Mouse (Mus musculus): ENCODE data around the gene Lrch2. TPM values are rescaled to one million over a fixed set of nuclear protein-coding genes. Genes with fewer than 3 reads are reported as not detected.
"Not testable (repeated sequence)": the region's sequence is repeated elsewhere in the genome, so short reads cannot be mapped to it uniquely, and the experiment has no call there.

Lrch2 gene
- total RNA-seq (2015) (0.09 and 0.47 TPM in 2 replicates), total RNA-seq (2017) (not detected in 2 replicates)

DNA sequence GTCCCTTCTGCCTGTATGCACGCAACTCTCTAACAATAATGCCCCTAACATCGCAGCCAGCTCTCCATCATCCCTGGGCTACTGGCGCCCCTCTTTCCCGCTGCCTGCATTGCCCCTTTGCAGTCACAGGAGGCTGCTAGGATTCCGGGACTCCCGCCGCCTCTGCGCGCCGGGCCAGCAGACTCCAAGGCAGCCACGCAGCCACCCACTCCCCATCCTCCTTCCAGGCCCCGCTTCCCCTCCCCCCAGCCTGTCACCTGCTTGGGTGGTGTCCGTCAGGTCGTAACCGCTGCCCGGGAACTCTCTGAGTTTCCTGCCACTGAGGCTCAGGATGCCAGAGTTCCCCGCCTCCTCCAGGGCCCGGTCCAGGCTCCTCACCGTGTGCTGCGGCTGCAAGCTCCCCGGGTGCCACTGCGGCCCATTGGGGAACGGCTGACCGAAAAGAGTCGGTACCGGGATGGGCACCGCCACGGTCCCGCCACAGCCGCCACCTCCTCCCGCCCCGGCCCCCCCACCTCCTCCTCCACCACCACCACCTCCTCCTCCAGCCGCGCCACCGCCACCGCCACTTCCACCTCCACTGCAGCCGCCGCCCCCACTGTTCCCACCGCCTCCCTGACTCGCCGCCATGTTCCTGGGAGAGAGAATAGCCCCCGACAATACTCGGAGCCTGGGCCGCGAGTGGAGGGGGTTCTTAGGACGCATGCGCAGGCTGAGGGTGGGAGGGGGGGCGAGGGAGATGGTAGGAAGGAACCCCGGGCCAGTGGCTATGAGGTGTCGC is at the start of gene Lrch2:
TSS of gene Lrch2 (minus strand) at position 661 of the 781 bp plus-strand sequence.
- ATAC-seq (ENCODE audit: poor library complexity, severe bottlenecking): no peak

- no peak for ATAC-seq (ENCODE audit: poor library complexity, severe bottlenecking)
Observed at GRCm38 (mm10) chrX:147540934-147541870, 12.7 kb downstream of the Lrch2 start.

DNA sequence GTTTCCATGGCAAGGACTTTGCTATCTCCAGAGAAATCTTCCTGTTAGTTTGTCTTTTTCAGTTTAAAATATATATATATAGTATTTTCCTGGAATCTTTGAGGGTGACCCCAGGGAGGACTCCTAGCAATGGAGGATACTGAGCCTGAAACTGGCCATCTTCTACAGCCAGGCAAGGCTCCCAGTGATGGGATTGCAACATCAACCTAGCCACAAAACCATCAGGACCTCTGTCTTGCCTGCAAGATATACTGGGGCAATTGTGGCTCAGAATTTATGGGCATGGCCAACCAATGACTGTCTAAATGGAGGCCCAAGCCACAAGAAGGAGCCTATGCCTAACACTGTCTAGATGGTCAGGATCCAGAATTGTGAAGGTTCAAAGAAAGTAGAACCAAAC is 15.5 kb downstream of the Lrch2 start:
- no peak for ATAC-seq (ENCODE audit: poor library complexity, severe bottlenecking)

DNA sequence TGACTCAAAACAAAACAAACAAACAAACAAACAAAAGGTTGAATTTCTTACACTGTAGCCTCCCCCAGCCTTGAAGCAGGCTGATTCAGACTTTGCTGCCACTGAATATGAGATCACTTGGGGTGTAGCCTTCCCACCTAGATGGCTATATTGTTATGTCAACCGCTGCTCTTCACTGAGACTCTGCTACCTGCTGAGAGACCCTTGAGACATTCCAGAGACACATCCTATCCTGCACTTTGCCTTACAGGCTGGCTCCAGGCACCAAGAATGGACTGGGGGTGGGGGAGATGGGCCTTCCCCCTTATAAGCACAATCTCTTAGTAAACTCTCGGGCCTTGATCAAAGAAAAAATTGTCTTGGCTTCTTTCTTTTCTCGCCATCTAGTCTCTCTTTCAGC is 16.8 kb downstream of the Lrch2 start:
- not testable (repeated sequence) for ATAC-seq (ENCODE audit: poor library complexity, severe bottlenecking)

- no peak for ATAC-seq (ENCODE audit: poor library complexity, severe bottlenecking)
Observed at GRCm38 (mm10) chrX:147535616-147536015, 18.3 kb downstream of the Lrch2 start.

GRCm38 (mm10) chrX:147531675-147532074 is 22.2 kb downstream of the Lrch2 start:
- ATAC-seq (ENCODE audit: poor library complexity, severe bottlenecking): no peak

GRCm38 (mm10) chrX:147527646-147528172 is 26.2 kb downstream of the Lrch2 start:
- no peak for ATAC-seq (ENCODE audit: poor library complexity, severe bottlenecking)

GRCm38 (mm10) chrX:147489551-147489950 is 64.3 kb downstream of the Lrch2 start:
- ATAC-seq (ENCODE audit: poor library complexity, severe bottlenecking): no peak

DNA sequence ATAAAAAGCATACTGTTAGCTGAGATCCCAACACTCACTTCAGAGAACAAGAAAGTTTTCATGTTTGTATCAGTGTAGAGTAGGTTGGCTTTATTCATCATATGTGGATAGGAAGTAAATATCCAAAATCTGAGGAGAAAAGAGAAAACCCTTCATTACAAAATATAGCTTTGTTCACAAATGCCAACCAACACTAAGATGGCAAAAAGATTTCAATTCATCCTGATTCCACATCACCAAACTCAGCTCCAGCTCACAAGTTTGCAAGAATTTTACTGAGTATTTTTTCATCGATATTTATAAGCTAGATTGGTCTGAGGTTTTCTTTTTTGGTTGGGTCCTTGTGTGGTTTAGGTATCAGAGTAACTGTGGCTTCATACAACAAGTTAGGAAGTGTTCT is 100.3 kb downstream of the Lrch2 start, which contains the start of gene Vmn1r239-ps:
TSS of gene Vmn1r239-ps (minus strand) at position 101 of the 400 bp plus-strand sequence.
- not testable (repeated sequence) for ATAC-seq (ENCODE audit: poor library complexity, severe bottlenecking)

DNA sequence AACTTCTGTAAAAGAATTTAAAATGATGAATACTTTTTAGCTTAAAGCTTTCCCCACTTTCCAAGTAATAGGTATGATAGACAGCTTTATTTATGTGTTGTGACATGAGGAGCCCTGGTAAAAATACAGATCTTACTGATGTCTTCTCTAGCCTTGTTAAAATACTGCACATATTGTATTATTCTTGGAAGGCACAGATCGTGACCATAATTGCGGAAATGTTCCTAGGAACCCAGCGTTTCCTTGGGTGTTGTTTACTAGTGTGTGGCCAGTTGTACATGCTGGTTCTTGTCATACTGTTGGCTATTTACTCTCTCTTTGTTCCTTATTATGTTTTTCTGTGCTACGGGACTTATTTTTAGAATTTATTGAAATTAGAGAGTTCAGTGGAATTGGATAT is 110.5 kb downstream of the Lrch2 start:
- ATAC-seq (ENCODE audit: poor library complexity, severe bottlenecking): no peak

- ATAC-seq (ENCODE audit: poor library complexity, severe bottlenecking): no peak
Observed at GRCm38 (mm10) chrX:147435400-147435799, 118.5 kb downstream of the Lrch2 start.

- no peak for ATAC-seq (ENCODE audit: poor library complexity, severe bottlenecking)
Observed at GRCm38 (mm10) chrX:147429753-147430152, 124.1 kb downstream of the Lrch2 start.

DNA sequence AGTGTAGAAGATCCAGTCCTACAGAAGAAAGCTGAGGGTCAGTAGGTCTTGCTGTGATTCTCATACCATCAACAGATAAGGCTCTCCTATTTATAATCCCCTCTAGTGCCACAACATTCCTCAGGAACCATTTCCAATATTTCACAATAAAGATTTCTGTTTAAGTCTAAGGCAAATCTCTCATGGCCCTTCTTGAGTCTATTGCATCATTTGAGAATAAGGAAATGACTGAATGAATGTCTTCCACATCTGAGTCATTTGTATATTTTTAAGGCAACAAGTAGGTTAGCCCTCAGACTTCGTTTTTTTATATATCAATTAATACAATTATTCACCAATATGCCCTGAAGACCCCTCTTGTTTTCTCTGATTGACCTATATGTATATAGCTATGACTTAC is 124.8 kb downstream of the Lrch2 start, which contains the start of gene Il13ra2:
TSS of gene Il13ra2 (minus strand) at position 64 of the 400 bp plus-strand sequence.
- ATAC-seq (ENCODE audit: poor library complexity, severe bottlenecking): no peak

Other genes with a start within 250 kb of the Lrch2 start
- not detected in 2 replicates for gene Il13ra2, start 124.9 kb downstream of the Lrch2 start, total RNA-seq (2015)
- gene Il13ra2, start 124.9 kb downstream of the Lrch2 start, total RNA-seq (2017): not detected in 2 replicates
- gene Vmn1r239-ps, start 100.4 kb downstream of the Lrch2 start, total RNA-seq (2015): not detected in 2 replicates
- not detected in 2 replicates for gene Vmn1r239-ps, start 100.4 kb downstream of the Lrch2 start, total RNA-seq (2017)
- not detected in 2 replicates for gene Gm15128, start 211.9 kb upstream of the Lrch2 start, total RNA-seq (2015)
- gene Gm15128, start 211.9 kb upstream of the Lrch2 start, total RNA-seq (2017): not detected in 2 replicates

Measured in megakaryocyte, adult 5-6 weeks (primary cell).